Mouse (Mus musculus) liver, embryonic 14.5 days (tissue): ENCODE measurements around the gene Prima1. TPM values are rescaled to one million over a fixed set of nuclear protein-coding genes. Genes with fewer than 3 reads are reported as not detected.

ENCODE experiments used
- ATAC-seq: fragments of 200-750 bp; cut with Nextera tagmentation; 2 replicates; pipeline ENCODE4 v1.8.0; 2017; ENCODE audit warnings: moderate number of reproducible peaks, mild to moderate bottlenecking, moderate library complexity; ENCODE audit not compliant: insufficient read depth
- DNase-seq, 3 experiments: peaks; one replicate each; pipeline ENCODE4 v3.0.0-alpha.2; 2012 to 2013; ENCODE audit warnings: low read depth in 3 of 3, low spot score in 3 of 3
- H3K27ac ChIP-seq: fragments of 300-500 bp; sonication (generic); 2 replicates; pipeline ENCODE4 v1.5.1; 2014; ENCODE audit warnings: moderate library complexity, mild to moderate bottlenecking, control low read depth, inconsistent platforms
- H3K27me3 ChIP-seq: fragments of 300-500 bp; sonication (generic); 2 replicates; pipeline ENCODE4 v1.6.1; 2014; ENCODE audit warnings: mild to moderate bottlenecking, low read length, moderate library complexity; ENCODE audit not compliant: control insufficient read depth, insufficient read depth
- H3K36me3 ChIP-seq: fragments of 300-500 bp; sonication (generic); replicated peaks from 2 replicates; pipeline ENCODE4 v1.6.1; 2014; ENCODE audit warnings: low read depth; ENCODE audit not compliant: control insufficient read depth, insufficient read depth
- H3K4me1 ChIP-seq, 2 experiments: fragments of 200-500 bp in 1 of 2; fragments of 300-500 bp in 1 of 2; sonication (generic) in 1 of 2; replicated peaks; 2 replicates each; pipeline ENCODE4 v1.6.1; 2012 to 2014; ENCODE audit warnings: antibody characterized with exemption in 1 of 2, inconsistent platforms in 1 of 2, low read length in 1 of 2; ENCODE audit not compliant: control insufficient read depth in 2 of 2, insufficient read depth in 2 of 2
- H3K4me2 ChIP-seq: fragments of 300-500 bp; sonication (generic); 2 replicates; pipeline ENCODE4 v1.6.1; 2014; ENCODE audit warnings: low read depth, mild to moderate bottlenecking, control low read depth, moderate library complexity
- H3K4me3 ChIP-seq, 2 experiments: fragments of 200-500 bp in 1 of 2; fragments of 300-500 bp in 1 of 2; sonication (generic) in 1 of 2; 2 replicates each; pipeline ENCODE4 v1.5.1; 2012 to 2014; ENCODE audit warnings: low read depth in 2 of 2, low read length in 2 of 2, mild to moderate bottlenecking in 2 of 2, control low read depth in 1 of 2, inconsistent platforms in 1 of 2, moderate library complexity in 1 of 2; ENCODE audit not compliant: insufficient read depth in 1 of 2
- H3K9ac ChIP-seq: fragments of 300-500 bp; sonication (generic); replicated peaks from 2 replicates; pipeline ENCODE4 v1.6.1; 2014; ENCODE audit warnings: mild to moderate bottlenecking, control low read depth, moderate library complexity
- H3K9me3 ChIP-seq: fragments of 300-500 bp; sonication (generic); 2 replicates; pipeline ENCODE4 v1.6.1; 2016; ENCODE audit warnings: low read length, mixed read lengths; ENCODE audit not compliant: control insufficient read depth
- CTCF ChIP-seq: IDR thresholded peaks from 2 replicates; pipeline ENCODE4 v1.5.1; 2016; ENCODE audit warnings: antibody characterized with exemption, low read depth, control low read depth
- EP300 ChIP-seq: IDR thresholded peaks from 2 replicates; pipeline ENCODE4 v1.6.1; 2016; ENCODE audit warnings: antibody characterized with exemption, low read depth
- WGBS: fragments of 180-500 bp; shearing (Covaris S2); extraction: QIAGEN DNeasy Blood & Tissue Kit; methylation state at CpG from one replicate; pipeline ENCODE4 v1.1.7; 2014; ENCODE audit not compliant: insufficient replicate concordance; 5-methylcytosine and 5-hydroxymethylcytosine counted together
- polyA plus RNA-seq, 2 experiments: library from polyadenylated mRNA; depleted of rRNA in 1 of 2; stranded (reverse) in 1 of 2; unstranded in 1 of 2; fragments of >200 nt; fragmentation: Nextera tagmentation in 1 of 2; extraction: Ambion mirVana in 1 of 2; gene quantifications; 2 replicates each; pipeline versions ENCODE4 v1.2.1 to v1.2.3; 2012 to 2014

Prima1 gene
- polyA plus RNA-seq, 2 experiments: not detected

GRCm38 (mm10) chr12:103214797-103215196 is 27.2 kb downstream of the Prima1 start:
- WGBS: 61% methylated on average over 2 of the region's 2 CpGs
- ATAC-seq (no peak), DNase-seq (no peak)
- H3K9me3 ChIP-seq: no peaks in the 10 kb centered on the region
- H3K27me3 ChIP-seq: no peaks in the 10 kb centered on the region
- H3K36me3 ChIP-seq: no peaks in the 10 kb centered on the region
- H3K4me2 ChIP-seq: no peak overlapping the region
- no peak overlapping the region for H3K27ac ChIP-seq
- H3K9ac ChIP-seq: no peak overlapping the region
- no peaks in the 10 kb centered on the region for H3K4me1 ChIP-seq
- no peak for TF ChIP-seq CTCF
- TF ChIP-seq EP300: no peak
- no peak overlapping the region for H3K4me3 ChIP-seq

- DNase-seq: no peak
- 56% methylated on average over 10 of the region's 10 CpGs for WGBS
- TF ChIP-seq EP300 (no peak), CTCF (no peak)
- Histone ChIP-seq H3K27me3 (no peaks in the 10 kb centered on the region), H3K4me3 (no peak overlapping the region), H3K9me3 (no peaks in the 10 kb centered on the region), H3K4me2 (no peak overlapping the region), H3K4me1 (no peaks in the 10 kb centered on the region), H3K27ac (no peak overlapping the region), H3K36me3 (no peaks in the 10 kb centered on the region), H3K9ac (no peak overlapping the region)
- no peak for ATAC-seq
Observed at GRCm38 (mm10) chr12:103214270-103214669, 27.7 kb downstream of the Prima1 start.

GRCm38 (mm10) chr12:103213591-103213990 is 28.4 kb downstream of the Prima1 start:
- H3K4me3 ChIP-seq: no peak overlapping the region
- 68% methylated on average over 2 of the region's 2 CpGs for WGBS
- ATAC-seq (no peak), DNase-seq (no peak)
- no peaks in the 10 kb centered on the region for H3K4me1 ChIP-seq
- H3K9ac ChIP-seq: no peak overlapping the region
- H3K4me2 ChIP-seq: no peak overlapping the region
- no peak for TF ChIP-seq CTCF
- no peak for TF ChIP-seq EP300
- no peak overlapping the region for H3K27ac ChIP-seq
- H3K27me3 ChIP-seq: no peaks in the 10 kb centered on the region
- H3K9me3 ChIP-seq: no peaks in the 10 kb centered on the region
- no peaks in the 10 kb centered on the region for H3K36me3 ChIP-seq

GRCm38 (mm10) chr12:103211078-103211477 is 30.9 kb downstream of the Prima1 start:
- H3K9ac ChIP-seq: no peak overlapping the region
- H3K4me3 ChIP-seq: no peak overlapping the region
- 33% methylated on average over 5 of the region's 5 CpGs for WGBS
- no peak overlapping the region for H3K4me2 ChIP-seq
- no peaks in the 10 kb centered on the region for H3K27me3 ChIP-seq
- TF ChIP-seq EP300 (no peak), CTCF (no peak)
- DNase-seq: no peak
- no peaks in the 10 kb centered on the region for H3K36me3 ChIP-seq
- no peaks in the 10 kb centered on the region for H3K4me1 ChIP-seq
- no peak for ATAC-seq
- no peaks in the 10 kb centered on the region for H3K9me3 ChIP-seq
- H3K27ac ChIP-seq: no peak overlapping the region

GRCm38 (mm10) chr12:103209581-103209980 is 32.4 kb downstream of the Prima1 start:
- no peak overlapping the region for H3K4me2 ChIP-seq
- no peak for ATAC-seq
- no peak overlapping the region for H3K4me3 ChIP-seq
- no peak for TF ChIP-seq EP300
- no peak for TF ChIP-seq CTCF
- no peak overlapping the region for H3K9ac ChIP-seq
- no peaks in the 10 kb centered on the region for H3K4me1 ChIP-seq
- no peaks in the 10 kb centered on the region for H3K27me3 ChIP-seq
- no peaks in the 10 kb centered on the region for H3K36me3 ChIP-seq
- 66% methylated on average over 7 of the region's 7 CpGs for WGBS
- no peaks in the 10 kb centered on the region for H3K9me3 ChIP-seq
- no peak for DNase-seq
- no peak overlapping the region for H3K27ac ChIP-seq
